Mouse (Mus musculus): ENCODE measurements around the gene Apol11b.
"Not testable (repeated sequence)": the region's sequence is repeated elsewhere in the genome, so short reads cannot be mapped to it uniquely, and the experiment has no call there.

The Apol11b gene

DNA sequence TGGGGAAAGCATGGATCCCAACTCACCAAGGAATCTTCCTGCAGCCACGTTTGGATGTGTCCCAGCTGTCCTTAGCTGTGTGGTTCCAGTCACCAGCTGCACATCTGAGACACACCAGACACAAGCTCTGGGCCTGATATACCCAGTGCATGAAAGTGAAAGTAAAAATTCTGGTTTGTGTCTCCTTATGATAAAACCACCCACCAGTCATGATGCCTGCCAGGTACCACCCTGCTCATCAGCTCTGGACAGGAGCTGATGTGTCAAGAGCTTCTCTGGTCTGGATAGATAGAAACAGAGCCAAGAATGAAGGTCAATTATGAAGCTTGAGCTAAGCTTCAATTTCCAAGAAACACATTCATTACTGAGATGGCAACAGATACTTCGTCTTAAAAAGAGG lies at the start of gene Apol11b:
Apol11b (minus strand) TSS at position 111 of the 400 bp plus-strand sequence.
- H3K36me3 ChIP-seq (ENCODE audit: insufficient read depth, low read length); H3K4me3 ChIP-seq (replicated peaks; ENCODE audit: low read length); H3K27me3 ChIP-seq (ENCODE audit: insufficient read depth, low read length): not testable (repeated sequence)

DNA sequence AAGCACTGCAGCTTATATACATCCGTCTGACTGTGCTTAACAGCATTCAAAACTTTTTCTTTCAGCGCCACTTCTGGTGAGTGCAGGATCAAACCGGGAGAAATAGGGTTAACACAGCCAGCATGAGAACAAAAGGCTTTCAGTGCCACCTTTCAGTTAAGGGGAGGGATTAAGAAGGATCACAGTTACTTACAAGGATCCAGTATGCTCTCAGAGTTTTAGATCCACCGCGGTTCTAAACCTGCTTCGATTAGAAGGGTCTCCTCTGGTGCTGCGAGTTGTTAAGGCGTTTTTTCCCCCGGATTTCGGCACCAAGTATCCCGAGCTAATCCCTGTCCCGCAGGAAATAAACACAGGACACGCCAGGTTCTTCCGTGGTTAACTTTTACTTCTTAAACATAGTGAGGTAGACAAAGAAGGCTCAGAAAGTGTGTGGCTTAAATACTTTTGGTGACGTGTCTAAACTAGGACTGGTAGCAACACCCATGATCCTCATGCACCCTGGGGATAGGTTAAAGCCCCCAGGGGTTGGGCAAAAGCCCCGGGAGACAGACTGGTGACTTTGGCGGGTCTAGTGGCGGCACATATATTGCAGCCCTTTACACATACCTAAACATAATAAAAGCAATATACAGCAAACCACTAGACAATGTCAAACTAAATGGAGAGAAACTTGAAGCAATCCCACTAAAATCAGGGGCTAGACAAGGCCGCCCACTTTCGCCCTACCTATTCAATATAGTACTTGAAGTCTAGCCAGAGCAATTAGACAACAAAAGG lies 48.6 kb upstream of the Apol11b start:
- H3K4me3 ChIP-seq (replicated peaks; ENCODE audit: low read length); H3K4me1 ChIP-seq (replicated peaks; ENCODE audit: low read depth, low read length); H3K36me3 ChIP-seq (ENCODE audit: insufficient read depth, low read length); H3K27me3 ChIP-seq (ENCODE audit: insufficient read depth, low read length): not testable (repeated sequence)
- H3K9me3 ChIP-seq (ENCODE audit: low read length) = peaks cover 11% of the 10 kb centered on the region

More for the DNA sequence above, at the start of gene Apol11b:
- not testable (repeated sequence) for H3K4me1 ChIP-seq (replicated peaks; ENCODE audit: low read depth, low read length); H3K9me3 ChIP-seq (ENCODE audit: low read length)

DNA sequence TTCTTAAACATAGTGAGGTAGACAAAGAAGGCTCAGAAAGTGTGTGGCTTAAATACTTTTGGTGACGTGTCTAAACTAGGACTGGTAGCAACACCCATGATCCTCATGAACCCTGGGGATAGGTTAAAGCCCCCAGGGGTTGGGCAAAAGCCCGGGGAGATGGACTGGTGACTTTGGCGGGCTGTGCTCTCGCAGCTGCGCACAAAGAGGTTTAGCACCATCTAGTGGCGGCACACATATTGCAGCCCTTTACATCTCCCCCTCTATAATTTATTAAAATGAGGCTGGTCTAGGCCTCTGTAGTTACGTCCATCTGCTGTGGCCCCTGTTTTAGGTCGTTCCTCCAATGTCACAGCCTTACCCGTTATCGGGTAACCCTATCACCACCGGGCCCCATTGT lies 40.9 kb upstream of the Apol11b start:
- not testable (repeated sequence) for H3K4me3 ChIP-seq (replicated peaks; ENCODE audit: low read length); H3K4me1 ChIP-seq (replicated peaks; ENCODE audit: low read depth, low read length); H3K27me3 ChIP-seq (ENCODE audit: insufficient read depth, low read length); H3K36me3 ChIP-seq (ENCODE audit: insufficient read depth, low read length); H3K9me3 ChIP-seq (ENCODE audit: low read length)
- TF ChIP-seq CTCF (conservative IDR thresholded peaks at IDR 0.05; ENCODE audit: low read length) = peak; percentile 30

DNA sequence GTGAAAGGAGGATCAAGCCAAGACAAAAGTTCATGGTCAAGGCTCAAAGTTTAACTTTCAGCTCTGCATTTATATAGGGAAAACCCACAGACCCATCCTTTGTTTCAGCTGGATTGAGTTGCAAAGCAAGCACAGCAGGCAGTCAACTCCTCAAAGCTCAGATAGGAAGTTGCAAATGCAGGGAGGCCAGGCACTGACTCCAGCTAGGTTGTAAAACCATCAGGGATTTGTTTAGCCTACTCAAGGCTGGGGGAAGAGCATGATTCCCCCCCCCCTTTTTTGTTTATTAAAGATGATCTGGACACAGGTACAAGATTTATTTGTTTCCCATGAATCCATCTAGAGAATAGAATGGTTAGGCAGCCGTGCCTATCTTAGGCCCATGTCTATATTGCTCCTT lies 31.0 kb upstream of the Apol11b start:
- TF ChIP-seq NANOG (IDR thresholded peaks at IDR 0.05; ENCODE audit: borderline replicate concordance, low read length) = peak; percentile 33; the same call in 1 of the 2 replicates

DNA sequence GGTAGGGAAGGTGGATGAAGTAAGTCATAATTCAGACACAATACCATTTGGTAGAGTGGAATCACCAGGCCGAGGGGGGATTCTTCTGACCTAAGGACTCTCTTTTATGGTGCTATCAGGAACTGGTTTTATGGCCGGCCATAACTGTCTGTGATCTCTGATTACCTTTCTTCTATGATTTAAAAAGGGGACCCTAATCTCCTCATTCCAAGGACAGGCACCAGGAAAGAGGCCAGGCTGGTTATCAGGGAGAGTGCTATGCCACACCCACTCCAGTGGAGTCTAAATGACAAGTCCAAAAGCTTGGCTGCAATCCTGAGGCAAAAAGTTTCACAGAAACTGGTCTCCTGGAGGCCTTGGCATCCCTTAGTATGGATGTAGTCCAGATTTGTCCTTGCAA lies 18.8 kb upstream of the Apol11b start:
- not testable (repeated sequence) for H3K36me3 ChIP-seq (ENCODE audit: insufficient read depth, low read length); H3K4me3 ChIP-seq (replicated peaks; ENCODE audit: low read length); H3K27me3 ChIP-seq (ENCODE audit: insufficient read depth, low read length); H3K9me3 ChIP-seq (ENCODE audit: low read length); H3K4me1 ChIP-seq (replicated peaks; ENCODE audit: low read depth, low read length)

More for the DNA sequence above, 31.0 kb upstream of the Apol11b start:
- not testable (repeated sequence) for H3K27me3 ChIP-seq (ENCODE audit: insufficient read depth, low read length); H3K4me1 ChIP-seq (replicated peaks; ENCODE audit: low read depth, low read length); H3K4me3 ChIP-seq (replicated peaks; ENCODE audit: low read length); H3K36me3 ChIP-seq (ENCODE audit: insufficient read depth, low read length)
- H3K9me3 ChIP-seq (ENCODE audit: low read length) = peaks cover 35% of the 10 kb centered on the region

DNA sequence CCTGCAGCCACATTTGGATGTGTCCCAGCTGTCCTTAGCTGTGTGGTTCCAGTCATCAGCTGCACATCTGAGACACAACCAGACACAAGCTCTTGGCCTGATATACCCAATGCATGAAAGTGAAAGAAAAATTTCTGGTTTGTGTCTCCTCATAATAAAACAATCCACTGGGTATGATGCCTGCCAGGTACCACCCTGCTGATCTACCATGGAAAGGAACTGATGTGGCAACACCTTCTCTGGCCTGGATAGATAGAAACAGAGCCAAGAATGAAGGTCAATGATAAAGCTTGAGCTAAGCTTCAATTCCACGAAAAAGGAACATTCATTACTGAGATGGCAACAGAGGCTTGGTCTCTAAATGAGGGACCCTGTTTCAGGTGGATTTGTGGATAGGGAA lies 16.7 kb upstream of the Apol11b start:
- H3K4me3 ChIP-seq (replicated peaks; ENCODE audit: low read length); H3K36me3 ChIP-seq (ENCODE audit: insufficient read depth, low read length); H3K4me1 ChIP-seq (replicated peaks; ENCODE audit: low read depth, low read length); H3K27me3 ChIP-seq (ENCODE audit: insufficient read depth, low read length); H3K9me3 ChIP-seq (ENCODE audit: low read length): not testable (repeated sequence)

DNA sequence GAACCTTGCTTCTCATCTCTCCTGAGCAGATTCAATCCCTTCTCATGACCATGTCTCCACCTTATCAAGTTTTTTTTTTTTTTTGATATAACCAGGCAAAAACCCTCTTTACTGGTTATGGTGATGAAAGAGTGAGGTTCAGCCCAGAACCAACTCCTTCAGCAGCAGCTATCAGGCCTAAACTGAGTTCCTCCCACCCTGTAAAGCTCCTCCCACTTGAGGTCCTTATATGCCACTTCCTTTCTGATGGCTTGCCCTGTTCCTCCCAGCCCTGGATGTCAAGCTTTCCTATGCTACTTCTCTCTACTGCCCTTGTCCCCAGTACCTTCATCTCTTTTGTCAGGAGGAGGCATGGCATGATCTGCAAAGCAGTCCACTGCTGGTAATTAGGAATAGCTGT lies 8.1 kb upstream of the Apol11b start:
- not testable (repeated sequence) for H3K27me3 ChIP-seq (ENCODE audit: insufficient read depth, low read length); H3K4me3 ChIP-seq (replicated peaks; ENCODE audit: low read length); H3K36me3 ChIP-seq (ENCODE audit: insufficient read depth, low read length); H3K9me3 ChIP-seq (ENCODE audit: low read length); H3K4me1 ChIP-seq (replicated peaks; ENCODE audit: low read depth, low read length)

DNA sequence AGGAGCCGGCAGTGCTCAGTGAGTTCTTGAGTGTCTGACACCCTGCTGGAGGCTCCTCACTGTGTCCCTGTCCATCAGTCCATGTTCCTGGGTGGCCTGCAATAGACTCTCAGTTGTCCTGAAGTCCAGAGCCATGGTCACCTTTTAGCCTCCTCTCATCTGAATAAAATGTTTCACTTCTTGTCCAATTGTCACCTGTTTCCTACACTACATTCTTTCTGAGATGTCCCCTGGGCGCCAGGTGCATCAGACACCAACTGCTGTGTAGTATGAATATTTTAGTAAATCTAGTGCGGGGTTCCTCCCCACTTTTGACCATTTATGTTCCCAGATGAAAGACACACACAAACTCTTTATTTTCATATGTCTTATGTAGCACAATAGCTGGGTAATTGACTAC lies 13.3 kb downstream of the Apol11b start:
- H3K9me3 ChIP-seq (ENCODE audit: low read length) = not testable (repeated sequence)

DNA sequence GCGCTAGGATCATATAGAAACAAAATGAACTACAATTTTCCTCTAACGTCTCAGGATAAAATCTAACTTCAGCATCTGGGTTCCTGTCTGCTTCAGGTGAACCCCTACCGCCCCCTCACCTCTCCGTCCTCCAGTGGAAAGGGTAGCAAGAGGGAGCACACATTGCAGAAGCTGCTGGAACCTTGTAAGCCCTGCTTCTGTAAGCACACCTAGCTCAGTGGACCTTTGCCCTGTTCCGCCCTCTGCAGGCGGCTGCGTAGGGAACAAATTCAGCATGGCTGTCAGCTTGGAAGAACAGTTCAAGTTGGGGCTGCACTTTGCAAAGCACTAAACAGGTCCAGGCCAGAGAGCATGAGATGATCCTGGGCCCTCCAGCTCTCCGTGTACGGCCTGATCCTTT lies 14.4 kb downstream of the Apol11b start:
- not testable (repeated sequence) for H3K9me3 ChIP-seq (ENCODE audit: low read length); H3K4me1 ChIP-seq (replicated peaks; ENCODE audit: low read depth, low read length); H3K36me3 ChIP-seq (ENCODE audit: insufficient read depth, low read length); H3K27me3 ChIP-seq (ENCODE audit: insufficient read depth, low read length); H3K4me3 ChIP-seq (replicated peaks; ENCODE audit: low read length)

More for the DNA sequence above, 13.3 kb downstream of the Apol11b start:
- not testable (repeated sequence) for H3K27me3 ChIP-seq (ENCODE audit: insufficient read depth, low read length); H3K36me3 ChIP-seq (ENCODE audit: insufficient read depth, low read length); H3K4me1 ChIP-seq (replicated peaks; ENCODE audit: low read depth, low read length); H3K4me3 ChIP-seq (replicated peaks; ENCODE audit: low read length)

DNA sequence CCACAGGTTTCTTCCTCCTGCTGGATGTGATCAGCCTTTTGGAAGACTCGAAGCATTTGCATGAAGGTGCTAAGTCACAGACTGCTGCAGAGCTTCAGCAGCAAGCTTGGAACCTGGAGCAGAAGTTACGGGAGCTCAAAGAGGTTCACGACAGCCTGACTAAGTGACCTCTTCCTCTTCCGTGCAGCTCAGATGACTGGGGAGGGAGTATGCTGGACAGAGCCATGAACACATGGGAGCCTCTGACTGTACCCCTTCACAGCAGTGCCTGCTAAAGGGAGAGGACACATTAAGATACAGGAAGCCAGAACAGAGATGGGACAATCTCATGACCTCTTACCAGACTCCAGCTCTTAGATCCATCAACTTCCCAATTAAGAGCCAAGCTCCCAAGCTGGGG lies 16.6 kb downstream of the Apol11b start:
- not testable (repeated sequence) for H3K4me1 ChIP-seq (replicated peaks; ENCODE audit: low read depth, low read length); H3K36me3 ChIP-seq (ENCODE audit: insufficient read depth, low read length); H3K9me3 ChIP-seq (ENCODE audit: low read length); H3K4me3 ChIP-seq (replicated peaks; ENCODE audit: low read length); H3K27me3 ChIP-seq (ENCODE audit: insufficient read depth, low read length)

DNA sequence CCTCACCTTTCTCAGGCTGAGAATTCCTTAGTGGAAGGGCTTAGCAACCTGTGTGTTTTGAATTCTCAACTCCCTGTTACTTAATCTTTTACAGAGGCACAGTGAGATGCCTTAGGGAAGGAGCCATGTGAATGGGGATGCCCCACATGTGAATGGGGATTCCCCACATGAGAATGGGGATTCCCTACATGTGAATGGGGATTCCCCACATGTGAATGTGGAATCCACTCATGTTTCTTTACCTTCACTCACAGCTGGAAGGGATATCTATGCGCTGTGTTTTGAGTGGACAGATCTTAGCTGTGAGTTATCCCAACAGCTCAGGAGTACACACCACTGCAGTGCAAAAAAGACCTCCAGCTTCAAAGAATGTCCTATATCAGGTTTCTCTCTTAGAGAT lies 18.4 kb downstream of the Apol11b start:
- Histone ChIP-seq H3K4me3 (replicated peaks; ENCODE audit: low read length) (no peak overlapping the region), H3K36me3 (ENCODE audit: insufficient read depth, low read length) (no peaks in the 10 kb centered on the region), H3K9me3 (ENCODE audit: low read length) (no peaks in the 10 kb centered on the region), H3K27me3 (ENCODE audit: insufficient read depth, low read length) (no peaks in the 10 kb centered on the region), H3K4me1 (replicated peaks; ENCODE audit: low read depth, low read length) (no peaks in the 10 kb centered on the region)
- TF ChIP-seq CTCF (conservative IDR thresholded peaks at IDR 0.05; ENCODE audit: low read length) (no peak), NANOG (IDR thresholded peaks at IDR 0.05; ENCODE audit: borderline replicate concordance, low read length) (no peak), POU5F1 (IDR thresholded peaks at IDR 0.05; ENCODE audit: borderline replicate concordance, low read length) (no peak)

Measured in E14TG2a.4 (cell line).